16 mouse cellular contexts compared by ENCODE assay signal in genomic region chr13:81402191-81402590, GRCm38 (mm10).
"Had no signal": no experiment of that assay in that cellular context is flagged by ENCODE, and none has a peak within 500 bp of the region (broad histone marks: within the 10 kb centered on the region; RNA-seq: fewer than 3 reads in every experiment).

No protein-coding gene starts in this region.

- H3K9me3 ChIP-seq: liver, embryonic 12.5 days; lung, embryonic 15.5 days; midbrain, embryonic 13.5 days; midbrain, embryonic 15.5 days; neural tube, embryonic 12.5 days; stomach, embryonic 15.5 days had no signal

- H3K4me2 ChIP-seq: liver, embryonic 12.5 days; lung, embryonic 15.5 days; midbrain, embryonic 11.5 days; midbrain, embryonic 13.5 days; midbrain, embryonic 15.5 days; neural tube, embryonic 12.5 days; stomach, embryonic 15.5 days had no signal

- H3K27ac ChIP-seq: liver, embryonic 12.5 days; liver, embryonic 14.5 days; lung, embryonic 15.5 days; midbrain, embryonic 13.5 days; midbrain, embryonic 15.5 days; neural tube, embryonic 12.5 days; stomach, embryonic 15.5 days; stomach, postnatal 0 days had no signal

- H3K4me1 ChIP-seq: liver, embryonic 12.5 days; lung, embryonic 15.5 days; midbrain, embryonic 13.5 days; midbrain, embryonic 15.5 days; neural tube, embryonic 12.5 days; stomach, embryonic 15.5 days had no signal

- ATAC-seq: liver, embryonic 12.5 days; lung, postnatal 0 days; midbrain, embryonic 13.5 days; midbrain, embryonic 15.5 days had no signal

- H3K36me3 ChIP-seq: liver, embryonic 12.5 days; lung, embryonic 15.5 days; midbrain, embryonic 15.5 days; stomach, embryonic 15.5 days had no signal

- DNase-seq: lung, adult 2 months; lung, postnatal 14 days; lung, postnatal 36 days; right cerebral cortex, postnatal 14 days; thymus, adult 2 months; thymus, postnatal 36 days had no signal

- H3K27me3 ChIP-seq: liver, embryonic 12.5 days; lung, embryonic 15.5 days; midbrain, embryonic 13.5 days; midbrain, embryonic 15.5 days; neural tube, embryonic 12.5 days; stomach, embryonic 15.5 days had no signal

- H3K9ac ChIP-seq: liver, embryonic 12.5 days; liver, embryonic 14.5 days; lung, embryonic 15.5 days; midbrain, embryonic 13.5 days; midbrain, embryonic 15.5 days; neural tube, embryonic 12.5 days; stomach, embryonic 15.5 days had no signal

- H3K4me3 ChIP-seq: liver, embryonic 12.5 days; lung, embryonic 15.5 days; midbrain, embryonic 13.5 days; midbrain, embryonic 15.5 days; neural tube, embryonic 12.5 days; stomach, embryonic 15.5 days had no signal
